Mouse (Mus musculus): ENCODE measurements at regions not wholly inside any gene's neighbourhood (a gene's known extent, or its start where the extent isn't known, plus 50 kb on each side); places are given as distances from the start of the nearest gene placed in this dataset.
A peak's percentile ranks its signal among the peaks of the same experiment; 100 is the strongest.

DNA sequence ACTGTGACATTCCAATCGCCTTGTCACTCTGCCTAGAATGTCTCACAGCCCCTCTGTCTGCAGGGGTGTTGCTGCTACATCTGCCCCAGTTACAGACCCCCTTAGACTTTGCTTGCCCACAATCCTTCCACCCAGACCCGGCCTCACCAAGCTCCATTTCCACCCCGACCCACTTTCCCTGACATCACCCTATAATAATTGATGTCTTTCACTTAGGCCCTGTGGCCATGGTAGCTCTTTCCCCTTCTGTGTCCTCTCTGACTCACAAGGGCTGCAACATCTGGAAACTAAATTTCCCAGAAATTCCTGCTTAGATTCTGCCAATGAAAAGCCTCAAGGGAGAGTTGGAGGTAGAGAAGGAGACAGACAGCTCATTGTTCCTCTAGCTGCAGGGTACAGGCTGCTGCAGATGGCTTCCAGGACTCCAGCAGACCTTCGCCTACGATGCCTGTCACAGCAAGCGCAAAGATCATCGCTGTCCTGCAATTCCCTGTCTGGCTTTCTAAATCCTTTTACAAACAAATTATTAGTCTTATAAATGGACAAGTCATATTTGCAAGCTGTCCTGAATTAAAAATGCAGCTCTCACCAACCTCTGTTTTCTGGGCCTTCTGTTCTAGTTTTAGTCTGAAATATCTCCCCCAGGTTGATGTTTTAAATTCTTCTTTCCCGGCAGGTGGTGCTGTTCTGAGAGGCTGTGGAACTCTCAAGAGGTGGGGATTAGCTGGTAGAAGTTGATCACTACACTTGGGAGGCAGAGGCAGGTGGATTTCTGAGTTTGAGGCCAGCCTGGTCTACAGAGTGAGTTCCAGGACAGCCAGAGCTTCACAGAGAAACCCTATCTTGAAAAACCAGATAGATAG, 104.9 kb upstream of the Oxgr1 start:
- DNase-seq (ENCODE audit: inconsistent ontology term): peak; percentile 14

- no peak for DNase-seq (ENCODE audit: inconsistent ontology term)
These were observed 106.6 kb upstream of the Oxgr1 start for GRCm38 (mm10) chr14:120148803-120149202.

DNA sequence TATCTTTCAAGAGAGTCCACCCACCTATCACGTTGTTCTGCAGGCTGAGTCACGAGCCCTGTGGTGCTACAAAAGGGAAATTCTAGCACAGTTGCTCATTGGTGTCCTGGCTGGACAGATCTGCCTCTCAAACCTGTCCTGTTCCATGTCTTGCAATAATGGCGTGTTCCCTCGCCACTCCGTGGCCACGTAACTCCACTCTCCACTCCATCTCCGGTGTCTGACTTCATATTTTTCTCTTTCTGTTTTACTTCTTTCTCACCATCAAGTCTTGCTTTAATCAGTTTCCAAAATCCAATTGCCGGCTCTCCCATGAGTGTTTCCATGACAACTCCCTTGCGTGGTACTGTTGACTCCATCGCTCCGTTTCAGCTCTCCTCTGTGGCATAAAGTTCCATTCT, 107.1 kb upstream of the Oxgr1 start:
- DNase-seq (ENCODE audit: inconsistent ontology term): no peak

- DNase-seq (ENCODE audit: inconsistent ontology term): no peak
These were observed 108.4 kb upstream of the Oxgr1 start for GRCm38 (mm10) chr14:120150589-120150988.

GRCm38 (mm10) chr14:120154413-120154812, 112.2 kb upstream of the Oxgr1 start:
- DNase-seq (ENCODE audit: inconsistent ontology term): no peak

DNA sequence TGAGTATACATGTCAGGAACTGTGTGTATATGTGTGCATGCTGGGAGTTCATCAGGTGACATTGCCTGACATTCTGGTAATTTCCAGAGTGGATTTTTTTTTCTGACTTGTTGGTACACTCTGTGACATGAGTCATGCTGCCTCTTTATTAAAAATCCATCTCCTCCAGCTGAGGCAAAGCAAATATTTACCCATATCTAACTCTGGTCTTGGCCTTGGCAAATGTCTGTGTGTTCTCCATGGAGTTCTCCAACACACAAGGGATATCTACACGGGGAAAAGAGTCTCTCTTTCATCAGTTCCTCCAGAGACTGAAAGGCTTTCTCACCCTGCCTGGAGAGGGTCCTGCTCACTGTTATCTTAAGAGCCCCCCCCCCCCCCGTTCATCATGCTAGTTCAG, 111.3 kb upstream of the Mbnl2 start:
- DNase-seq (ENCODE audit: inconsistent ontology term): no peak

DNA sequence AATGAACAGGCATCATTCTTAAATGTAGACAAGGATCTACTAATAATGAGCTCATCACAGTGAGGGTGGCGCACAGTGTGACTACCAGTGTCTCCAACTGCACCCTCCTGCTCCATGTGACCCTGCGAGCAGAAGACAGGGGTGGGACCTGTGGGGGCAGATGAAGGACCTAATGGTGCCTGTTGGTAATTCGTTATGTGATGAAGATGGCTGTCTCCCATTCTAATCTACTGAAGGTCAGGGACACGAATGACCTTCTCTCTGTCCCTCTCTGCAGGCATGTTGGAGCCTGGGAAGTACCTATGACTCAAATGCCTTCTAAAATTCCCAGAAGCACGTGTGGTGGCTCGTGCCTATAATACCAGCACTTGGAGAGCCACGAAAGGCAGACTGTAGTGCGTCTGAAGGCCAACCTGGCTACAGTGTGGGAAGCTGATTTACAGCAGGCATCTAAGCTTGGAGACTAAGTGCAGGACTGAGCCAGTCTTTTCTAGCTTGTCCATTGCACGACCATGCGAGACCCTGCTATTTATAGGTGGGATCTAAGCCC, 109.9 kb upstream of the Mbnl2 start:
- no peak for DNase-seq (ENCODE audit: inconsistent ontology term)

- no peak for DNase-seq (ENCODE audit: inconsistent ontology term)
These were observed 104.7 kb upstream of the Mbnl2 start for GRCm38 (mm10) chr14:120170733-120171132.

DNA sequence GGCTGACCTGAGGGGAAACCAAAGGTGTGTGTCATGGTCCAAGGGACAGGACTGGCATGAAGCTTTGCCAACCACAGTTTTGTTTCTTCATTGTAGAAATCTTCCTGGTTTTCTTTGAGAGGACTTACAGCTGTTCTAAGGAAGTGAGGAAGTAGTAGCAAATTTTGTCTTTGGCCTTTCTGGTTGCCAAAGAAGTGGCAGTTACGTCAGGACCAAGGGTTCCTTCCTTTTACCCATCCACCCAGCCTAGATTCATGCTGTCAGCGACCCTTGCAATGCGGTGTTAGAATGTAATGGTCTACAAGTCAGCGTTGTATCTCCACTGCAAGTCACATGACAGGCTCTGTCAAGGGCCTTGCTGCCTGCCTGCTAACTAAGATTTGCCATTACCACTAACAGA, 103.4 kb upstream of the Mbnl2 start:
- DNase-seq (ENCODE audit: inconsistent ontology term): no peak

DNA sequence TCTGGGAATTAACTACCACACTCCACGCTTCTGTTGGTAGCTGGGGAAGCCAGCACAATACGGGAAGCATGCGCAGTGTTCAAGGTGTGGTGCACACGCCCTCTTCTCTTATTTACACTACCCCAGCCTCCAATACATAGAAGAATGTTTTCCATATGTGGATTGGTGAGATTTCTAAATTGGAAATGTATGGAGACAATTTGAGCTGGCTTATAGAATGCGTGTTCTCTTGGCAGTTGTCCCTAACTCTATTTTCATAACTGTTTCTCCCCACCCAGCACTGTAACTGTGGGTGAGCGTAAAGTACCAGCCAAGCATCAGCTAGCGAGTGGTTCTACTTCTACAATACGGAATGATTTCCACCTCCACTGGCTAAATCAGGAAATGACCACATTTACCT, 102.6 kb upstream of the Mbnl2 start:
- DNase-seq (ENCODE audit: inconsistent ontology term): no peak

- DNase-seq (ENCODE audit: inconsistent ontology term): no peak
These were observed 100.9 kb upstream of the Mbnl2 start for GRCm38 (mm10) chr14:120174615-120175014.

GRCm38 (mm10) chr14:120195218-120195617, 80.3 kb upstream of the Mbnl2 start:
- DNase-seq (ENCODE audit: inconsistent ontology term): no peak

- DNase-seq (ENCODE audit: inconsistent ontology term): peak; percentile 24
These were observed 63.7 kb upstream of the Mbnl2 start for GRCm38 (mm10) chr14:120211741-120212140.

GRCm38 (mm10) chr14:120212626-120213025, 62.8 kb upstream of the Mbnl2 start:
- DNase-seq (ENCODE audit: inconsistent ontology term): peak; percentile 19

GRCm38 (mm10) chr14:120219224-120219623, 56.2 kb upstream of the Mbnl2 start:
- DNase-seq (ENCODE audit: inconsistent ontology term): no peak

DNA sequence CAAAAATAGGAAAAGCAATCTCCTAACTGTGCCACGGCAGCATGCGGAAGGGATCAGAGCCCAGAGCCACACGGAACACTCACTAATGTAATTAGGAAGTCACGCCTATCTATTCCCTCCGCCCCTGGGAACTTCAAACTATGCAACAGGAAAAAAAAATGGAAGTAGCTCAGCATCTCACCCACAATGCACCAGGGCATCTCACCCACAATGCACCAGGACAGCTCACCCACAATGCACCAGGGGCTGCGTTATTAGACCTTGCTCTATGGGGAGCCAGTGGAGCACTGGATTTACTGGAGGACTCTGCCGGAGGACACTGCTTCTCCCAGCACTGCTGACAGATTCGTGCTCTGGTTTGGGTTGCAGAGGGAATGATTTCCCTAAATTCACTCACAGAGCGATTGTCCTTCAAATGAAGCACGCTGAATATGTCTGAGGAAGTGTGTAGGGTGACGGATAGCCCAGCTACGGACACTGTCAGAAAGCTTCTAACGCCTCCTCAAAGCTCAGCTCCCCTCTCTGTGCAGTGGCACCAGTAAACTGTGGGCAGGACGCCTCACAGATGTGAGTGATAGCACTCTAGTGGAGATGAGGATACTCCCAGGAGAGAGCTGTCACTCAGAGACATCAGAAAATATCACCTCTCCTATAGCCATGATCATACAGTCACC, 51.8 kb upstream of the Mbnl2 start:
- DNase-seq (ENCODE audit: inconsistent ontology term): no peak

GRCm38 (mm10) chr14:120224202-120224846, 51.1 kb upstream of the Mbnl2 start:
- peak; percentile 15 for DNase-seq (ENCODE audit: inconsistent ontology term)

GRCm38 (mm10) chr14:120225657-120226056, 49.8 kb upstream of the Mbnl2 start:
- DNase-seq (ENCODE audit: inconsistent ontology term): no peak

Measured in Muller cell, postnatal 12 days (primary cell).